Mouse (Mus musculus): Measurements from ENCODE around the gene Ykt6.
A peak's percentile ranks its signal among the peaks of the same experiment; 100 is the strongest.
"Not testable (repeated sequence)": the region's sequence is repeated elsewhere in the genome, so short reads cannot be mapped to it uniquely, and the experiment has no call there.

Gene Ykt6

DNA sequence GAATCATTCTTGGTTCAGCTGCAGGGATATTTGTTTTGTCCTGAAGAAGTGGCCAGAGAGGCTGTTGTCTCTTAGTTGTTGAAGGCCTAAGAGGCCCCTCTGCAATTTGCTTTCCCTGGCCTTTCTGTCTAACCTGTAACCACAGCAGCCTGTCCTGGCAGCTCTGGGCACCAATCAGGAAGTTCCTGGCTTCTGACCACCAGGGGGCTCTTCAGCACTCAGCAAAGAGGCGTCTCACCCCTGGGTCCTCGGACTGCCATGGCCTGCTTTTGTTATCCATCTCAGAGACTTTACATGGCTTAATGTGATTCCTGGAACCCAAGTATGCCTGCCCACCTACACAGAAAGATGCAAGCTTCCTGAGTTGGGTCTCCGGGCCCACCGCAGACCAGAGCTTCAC, 35.4 kb downstream of the Ykt6 start:
- DNase-seq (ENCODE audit: low read depth, low spot score) = no peak

DNA sequence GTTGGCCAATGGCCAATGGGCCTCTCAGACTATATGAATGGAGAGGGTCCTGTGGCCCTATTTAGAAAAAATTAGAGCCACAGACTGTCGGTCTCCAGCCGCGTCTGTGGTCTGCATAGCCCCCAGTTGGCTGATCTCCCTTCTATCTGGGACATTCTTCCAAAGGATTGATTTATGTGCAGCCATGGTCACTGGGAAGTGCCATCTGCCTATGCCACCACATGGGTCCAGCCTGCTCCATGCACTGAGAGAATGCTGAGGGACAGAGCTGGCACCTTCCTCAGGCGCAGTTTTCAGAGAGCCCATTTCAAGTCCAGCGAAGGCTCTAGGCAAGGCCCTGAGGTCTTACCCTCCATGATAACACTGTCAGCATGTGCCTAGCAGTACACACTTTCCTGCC, 38.7 kb downstream of the Ykt6 start:
- DNase-seq (ENCODE audit: low read depth, low spot score) = no peak

DNA sequence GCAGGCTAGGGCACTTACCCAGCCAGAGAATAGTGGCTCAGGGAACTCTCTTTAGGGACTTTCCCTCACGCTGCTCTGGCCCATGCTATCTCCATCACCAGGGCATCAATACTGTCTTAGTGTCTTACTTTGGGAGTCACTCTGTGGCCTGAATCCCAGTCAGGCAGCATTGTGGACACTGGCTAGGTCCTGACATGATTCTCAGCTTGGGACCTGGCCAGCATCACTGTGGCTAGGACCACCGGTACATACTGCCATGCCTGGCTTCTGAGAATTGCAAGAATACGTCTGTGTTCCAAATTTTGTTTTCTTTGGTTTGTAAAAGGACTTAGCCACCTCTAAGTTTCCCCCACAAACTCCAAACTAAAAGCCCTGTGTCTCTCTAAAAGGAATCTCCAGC, 39.4 kb downstream of the Ykt6 start:
- no peak for DNase-seq (ENCODE audit: low read depth, low spot score)

GRCm38 (mm10) chr11:5995989-5996388, 40.5 kb downstream of the Ykt6 start:
- peak; percentile 45 for DNase-seq (ENCODE audit: low read depth, low spot score)

GRCm38 (mm10) chr11:5998472-5998871, 43.0 kb downstream of the Ykt6 start:
- no peak for DNase-seq (ENCODE audit: low read depth, low spot score)

DNA sequence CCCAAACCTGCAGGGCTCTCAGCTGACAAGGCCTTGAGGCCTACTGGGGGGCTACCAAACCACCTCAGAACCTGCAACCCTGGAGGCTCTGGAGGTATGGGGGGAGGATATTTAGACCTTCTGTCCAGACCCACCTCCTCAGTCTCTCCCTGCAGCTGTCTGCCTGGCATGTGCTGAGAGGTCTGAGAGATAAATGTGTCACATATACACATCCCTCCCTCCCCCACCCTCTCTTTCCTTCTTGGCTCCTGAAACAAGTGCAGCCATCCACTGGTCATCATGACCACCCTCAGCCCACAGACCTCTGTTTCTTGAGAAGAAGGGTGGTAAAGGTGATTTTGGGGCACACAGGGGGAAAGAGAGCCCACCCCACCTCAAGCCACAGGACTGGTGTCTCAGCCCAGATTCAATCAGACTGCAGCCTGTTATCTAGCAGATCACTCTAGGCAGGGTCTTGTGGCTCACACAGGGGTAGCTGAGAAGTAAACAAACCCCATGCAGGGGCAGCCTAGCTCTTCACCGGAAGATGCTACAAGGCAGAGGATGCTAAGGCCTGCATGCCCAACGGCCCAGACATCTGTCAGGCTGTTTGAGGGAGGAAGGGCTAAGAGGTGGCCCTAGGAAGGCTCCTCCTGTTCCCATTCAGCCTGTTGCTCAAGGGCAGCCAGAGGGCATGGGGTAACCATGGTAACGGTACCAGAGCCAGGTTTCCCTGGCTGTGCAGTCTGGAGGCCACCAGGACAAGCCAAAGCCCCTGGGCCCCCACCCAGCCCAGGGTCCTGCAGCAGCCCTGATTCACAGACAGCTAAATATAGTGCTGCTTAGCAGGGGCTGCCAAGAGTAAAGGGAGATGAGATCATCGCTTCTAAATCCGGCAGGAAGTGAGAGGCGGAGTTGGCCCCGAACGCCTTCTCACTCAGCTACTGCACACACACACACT, 44.6 kb downstream of the Ykt6 start:
- DNase-seq (ENCODE audit: low read depth, low spot score) = no peak

GRCm38 (mm10) chr11:6000961-6001682, 45.6 kb downstream of the Ykt6 start:
- no peak for DNase-seq (ENCODE audit: low read depth, low spot score)

GRCm38 (mm10) chr11:6001981-6002649, 46.6 kb downstream of the Ykt6 start:
- DNase-seq (ENCODE audit: low read depth, low spot score) = no peak

GRCm38 (mm10) chr11:6003046-6003639, 47.6 kb downstream of the Ykt6 start:
- DNase-seq (ENCODE audit: low read depth, low spot score) = no peak

DNA sequence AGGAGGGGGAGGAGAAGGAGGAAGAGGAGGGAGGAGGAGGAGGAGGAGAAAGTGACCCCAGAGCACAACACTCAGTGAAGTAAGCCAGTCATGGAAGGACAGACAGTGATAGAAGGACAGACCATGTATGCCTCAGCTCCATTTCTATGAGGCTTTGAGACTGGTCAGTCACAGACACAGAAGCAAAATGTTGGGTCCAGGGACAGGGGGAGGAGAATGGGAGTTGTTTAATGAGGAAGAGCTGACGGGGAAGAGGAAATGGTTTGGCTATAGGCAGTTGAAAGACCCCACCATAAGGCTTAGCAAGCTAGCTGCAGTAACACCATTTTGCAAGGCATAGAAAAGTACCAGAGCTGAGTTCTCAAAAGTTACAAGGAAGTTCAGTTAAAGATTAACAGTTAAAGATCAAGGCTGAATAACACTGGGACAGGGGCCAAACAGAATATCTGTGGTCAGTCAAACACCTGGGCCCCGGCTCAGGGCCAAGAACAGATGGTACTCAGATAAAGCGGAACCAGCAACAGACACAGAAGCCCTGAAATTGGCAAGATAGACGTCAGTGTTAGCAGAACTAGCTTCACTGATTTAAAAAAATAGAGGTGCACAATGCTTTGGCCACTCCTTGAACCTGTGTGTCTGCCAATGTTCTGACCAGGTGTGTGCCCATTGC, 50.0 kb downstream of the Ykt6 start:
- DNase-seq (ENCODE audit: low read depth, low spot score) = not testable (repeated sequence)

DNA sequence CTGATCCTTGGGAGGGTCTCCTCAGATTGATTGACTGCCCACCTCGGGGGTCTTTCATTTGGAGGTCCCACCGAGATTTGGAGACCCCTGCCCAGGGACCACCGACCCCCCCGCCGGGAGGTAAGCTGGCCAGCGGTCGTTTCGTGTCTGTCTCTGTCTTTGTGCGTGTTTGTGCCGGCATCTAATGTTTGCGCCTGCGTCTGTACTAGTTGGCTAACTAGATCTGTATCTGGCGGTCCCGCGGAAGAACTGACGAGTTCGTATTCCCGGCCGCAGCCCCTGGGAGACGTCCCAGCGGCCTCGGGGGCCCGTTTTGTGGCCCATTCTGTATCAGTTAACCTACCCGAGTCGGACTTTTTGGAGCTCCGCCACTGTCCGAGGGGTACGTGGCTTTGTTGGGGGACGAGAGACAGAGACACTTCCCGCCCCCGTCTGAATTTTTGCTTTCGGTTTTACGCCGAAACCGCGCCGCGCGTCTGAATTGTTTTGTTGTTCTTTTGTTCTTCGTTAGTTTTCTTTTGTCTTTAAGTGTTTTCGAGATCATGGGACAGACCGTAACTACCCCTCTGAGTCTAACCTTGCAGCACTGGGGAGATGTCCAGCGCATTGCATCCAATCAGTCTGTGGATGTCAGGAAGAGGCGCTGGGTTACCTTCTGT, 51.0 kb downstream of the Ykt6 start:
- not testable (repeated sequence) for DNase-seq (ENCODE audit: low read depth, low spot score)

DNA sequence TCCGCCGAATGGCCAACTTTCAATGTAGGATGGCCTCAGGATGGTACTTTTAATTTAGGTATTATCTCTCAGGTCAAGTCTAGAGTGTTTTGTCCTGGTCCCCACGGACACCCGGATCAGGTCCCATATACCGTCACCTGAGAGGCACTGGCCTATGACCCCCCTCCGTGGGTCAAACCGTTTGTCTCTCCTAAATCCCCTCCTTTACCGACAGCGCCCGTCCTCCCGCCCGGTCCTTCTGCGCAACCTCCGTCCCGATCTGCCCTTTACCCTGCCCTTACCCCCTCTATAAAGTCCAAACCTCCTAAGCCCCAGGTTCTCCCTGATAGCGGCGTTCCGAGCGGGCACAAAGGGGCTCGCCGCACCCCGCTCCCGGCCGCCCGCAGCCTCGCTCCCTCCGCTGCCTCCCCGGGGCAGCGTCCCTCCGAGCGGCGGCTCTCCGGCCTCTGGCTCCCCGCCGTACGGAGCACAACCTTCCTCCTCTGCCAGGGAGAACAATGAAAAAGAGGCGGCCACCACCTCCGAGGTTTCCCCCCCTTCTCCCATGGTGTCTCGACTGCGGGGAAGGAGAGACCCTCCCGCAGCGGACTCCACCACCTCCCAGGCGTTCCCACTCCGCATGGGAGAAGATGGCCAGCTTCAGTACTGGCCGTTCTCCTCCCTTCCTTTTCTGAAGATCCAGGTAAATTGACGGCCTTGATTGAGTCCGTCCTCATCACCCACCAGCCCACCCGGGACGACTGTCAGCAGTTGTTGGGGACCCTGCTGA, 51.7 kb downstream of the Ykt6 start:
- not testable (repeated sequence) for DNase-seq (ENCODE audit: low read depth, low spot score)

GRCm38 (mm10) chr11:6007779-6008128, 52.3 kb downstream of the Ykt6 start:
- not testable (repeated sequence) for DNase-seq (ENCODE audit: low read depth, low spot score)

- DNase-seq (ENCODE audit: low read depth, low spot score) = not testable (repeated sequence)
Observed at GRCm38 (mm10) chr11:6010751-6011482, 55.4 kb downstream of the Ykt6 start.

GRCm38 (mm10) chr11:6011879-6012278, 56.4 kb downstream of the Ykt6 start:
- no peak for DNase-seq (ENCODE audit: low read depth, low spot score)

DNA sequence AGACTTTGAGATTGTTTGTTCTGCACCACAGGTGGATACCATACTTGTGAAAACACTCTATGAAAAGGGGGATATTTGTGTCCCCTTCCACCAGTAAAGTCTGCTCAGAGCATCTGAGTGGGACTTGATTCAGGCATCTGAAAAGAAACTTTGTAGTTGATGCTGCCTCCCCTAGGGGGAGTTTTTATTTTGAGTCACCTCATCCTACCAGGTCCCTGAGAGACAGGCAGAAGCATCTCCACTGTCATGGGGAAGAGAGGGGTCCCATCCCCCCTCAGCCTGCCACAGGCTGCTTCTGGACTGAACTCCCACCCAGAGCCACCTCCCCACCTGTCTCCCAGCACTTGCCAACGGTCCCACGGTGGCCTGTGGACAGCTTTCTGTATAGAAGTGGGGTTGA, 57.9 kb downstream of the Ykt6 start:
- no peak for DNase-seq (ENCODE audit: low read depth, low spot score)

GRCm38 (mm10) chr11:6015011-6015431, 59.5 kb downstream of the Ykt6 start:
- DNase-seq (ENCODE audit: low read depth, low spot score) = no peak

- no peak for DNase-seq (ENCODE audit: low read depth, low spot score)
Observed at GRCm38 (mm10) chr11:6016368-6016767, 60.9 kb downstream of the Ykt6 start.

DNA sequence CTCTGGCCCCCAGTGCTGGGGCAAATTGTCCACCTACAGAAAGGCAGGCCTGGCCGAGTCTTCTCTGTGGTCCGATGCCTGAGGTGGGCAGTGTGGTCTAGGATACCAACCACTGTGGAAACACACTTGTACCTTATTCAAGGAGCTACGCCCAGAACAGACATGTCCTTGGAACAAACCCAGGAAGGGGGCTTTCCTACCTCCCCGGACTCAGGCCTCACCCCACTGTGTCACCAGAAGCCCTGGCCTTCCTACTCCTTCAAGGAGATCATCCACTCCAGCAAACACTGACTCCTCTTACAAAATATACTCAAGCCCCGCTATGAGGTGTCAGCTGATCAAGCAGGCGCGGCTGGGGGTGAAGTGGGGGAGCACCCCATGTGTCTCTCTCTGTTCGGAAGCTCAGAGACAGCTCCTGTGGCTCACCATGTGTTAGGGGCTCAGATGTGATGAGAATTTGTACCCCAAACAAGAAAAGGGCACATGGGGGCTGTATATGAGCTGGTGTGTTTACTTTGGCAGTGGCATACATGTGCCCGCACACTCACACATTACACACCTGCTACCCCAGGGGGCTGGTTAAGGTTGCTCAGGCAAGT, 61.4 kb downstream of the Ykt6 start:
- no peak for DNase-seq (ENCODE audit: low read depth, low spot score)
